Mouse (Mus musculus): ENCODE results near the gene Slc7a11. TPM values are rescaled to one million over a fixed set of nuclear protein-coding genes. Genes with fewer than 3 reads are reported as not detected.
"Not testable (repeated sequence)": the region's sequence is repeated elsewhere in the genome, so short reads cannot be mapped to it uniquely, and the experiment has no call there.

The Slc7a11 gene
- total RNA-seq (2021): 10 to 100 TPM; 23.6 to 27.6 TPM

DNA sequence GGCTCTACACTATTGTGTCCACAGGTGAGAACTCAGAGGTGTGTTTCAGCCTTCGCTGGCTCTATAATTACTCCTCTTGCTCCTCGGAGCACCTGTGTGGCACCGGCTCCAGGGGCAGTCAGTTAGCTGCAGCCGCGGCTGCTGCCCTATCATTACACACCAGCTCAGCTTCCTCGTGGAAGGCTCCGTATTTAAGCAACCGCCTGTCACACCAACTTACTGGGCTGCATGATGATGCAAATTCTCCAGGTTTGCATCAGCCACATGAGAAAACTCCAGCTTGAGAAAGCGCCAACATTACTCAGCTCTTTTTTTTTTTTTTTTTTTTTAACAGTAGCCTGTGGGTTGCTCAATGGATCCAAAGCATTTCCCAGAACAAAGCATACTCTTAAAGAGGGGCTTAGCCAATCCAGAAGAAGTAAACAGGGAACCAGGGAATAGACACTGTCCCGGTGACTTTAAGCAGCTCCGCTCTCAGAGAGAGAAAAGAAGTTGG is at the start of gene Slc7a11:
Gene Slc7a11, minus strand, starts transcription at position 194 of the 496 bp plus-strand sequence.
- DNase-seq: peak in 1 of 2 experiments; percentile 15

DNA sequence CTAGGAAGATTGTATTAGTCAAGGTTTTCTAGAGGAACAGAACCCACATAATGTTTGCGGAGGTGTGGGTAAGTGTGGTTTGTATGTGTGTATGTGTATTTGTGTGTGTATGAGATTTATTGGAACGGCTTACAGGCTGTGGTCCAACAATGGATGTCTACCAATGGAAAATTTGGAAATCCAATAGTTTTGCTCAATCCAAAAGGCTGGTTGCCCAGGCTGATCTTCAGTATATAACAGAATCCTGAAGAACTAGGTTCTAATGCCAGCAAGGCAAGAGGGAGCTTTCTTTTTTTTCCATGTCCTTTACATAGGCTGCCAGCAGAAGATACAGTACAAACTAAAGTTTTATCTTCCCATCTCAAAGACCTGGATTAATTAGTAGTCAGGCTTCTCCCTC is 48.3 kb upstream of the Slc7a11 start:
- no peak for DNase-seq

DNA sequence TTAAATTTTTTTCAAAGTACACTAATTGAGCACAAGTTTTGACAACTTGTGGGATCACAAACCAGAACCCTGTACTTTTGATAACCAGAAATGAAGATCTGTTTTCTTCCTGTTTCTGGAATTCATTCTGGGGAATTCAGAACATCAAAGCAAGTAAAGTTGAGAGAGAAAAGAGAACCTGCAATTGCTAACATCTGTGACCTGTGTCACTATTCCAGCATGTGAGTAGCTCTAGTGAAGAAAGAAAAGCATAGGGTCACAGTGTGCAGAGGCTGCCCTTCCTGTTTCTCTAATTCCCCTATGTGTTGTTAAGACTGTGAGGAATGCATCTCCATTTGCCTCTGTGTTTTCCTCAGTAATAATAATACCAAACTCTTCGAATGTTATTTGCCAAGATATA is 40.7 kb upstream of the Slc7a11 start:
- DNase-seq: no peak

DNA sequence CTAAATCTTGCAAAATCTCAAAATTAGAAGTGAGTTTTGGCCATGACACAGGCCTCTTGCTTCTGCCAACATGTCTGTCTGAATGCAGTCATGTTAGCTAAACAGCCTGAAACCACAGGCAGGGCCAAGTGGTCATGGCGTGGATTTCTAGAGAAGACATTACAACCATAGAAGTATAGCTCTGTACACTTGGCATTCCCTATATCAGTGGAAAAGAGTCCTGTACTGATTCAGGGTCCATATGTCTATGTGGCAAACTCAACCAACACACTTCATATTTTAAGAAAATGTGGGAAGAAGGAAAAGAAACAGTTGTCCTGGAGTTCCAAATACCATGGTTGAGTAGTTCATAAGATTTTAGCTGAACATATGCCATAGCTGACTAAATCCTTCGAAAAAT is 18.8 kb upstream of the Slc7a11 start:
- DNase-seq: no peak

DNA sequence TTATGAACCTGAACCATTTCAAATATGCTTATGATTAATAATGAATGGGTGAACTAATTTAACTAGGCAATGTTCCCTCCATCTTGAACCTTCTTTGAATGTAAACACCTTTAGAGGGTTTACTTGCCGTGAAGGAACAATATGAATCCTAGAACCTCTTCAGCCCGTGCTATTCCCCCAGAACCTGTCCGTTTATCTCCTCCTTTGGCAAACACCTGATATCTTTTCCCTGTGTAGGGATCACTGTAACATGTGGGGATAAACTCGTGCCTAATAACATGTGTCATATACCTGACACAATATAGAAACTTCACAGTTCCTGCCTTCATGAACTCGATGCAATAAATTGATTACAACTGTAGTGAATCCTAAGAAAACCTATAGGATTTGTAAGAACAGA is 13.7 kb upstream of the Slc7a11 start:
- no peak for DNase-seq

DNA sequence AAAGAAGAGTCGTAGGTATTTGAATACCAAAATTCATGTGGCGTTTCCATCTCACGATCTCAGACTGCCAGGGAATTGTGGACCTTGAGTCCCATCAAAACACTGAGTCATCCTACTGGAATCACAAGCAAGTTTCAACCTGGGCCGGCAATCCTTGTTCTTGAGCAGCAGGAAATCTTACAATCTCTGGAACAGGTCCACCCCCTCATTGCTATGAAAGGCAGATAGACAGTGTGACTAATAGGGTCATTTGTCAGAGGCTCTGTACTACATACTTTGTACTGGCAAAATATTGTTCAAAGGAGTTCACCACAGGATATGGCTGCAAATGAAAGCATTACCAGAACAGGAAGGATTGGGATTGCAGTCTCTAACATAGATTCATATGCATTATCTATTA is 13.2 kb upstream of the Slc7a11 start:
- DNase-seq: no peak

DNA sequence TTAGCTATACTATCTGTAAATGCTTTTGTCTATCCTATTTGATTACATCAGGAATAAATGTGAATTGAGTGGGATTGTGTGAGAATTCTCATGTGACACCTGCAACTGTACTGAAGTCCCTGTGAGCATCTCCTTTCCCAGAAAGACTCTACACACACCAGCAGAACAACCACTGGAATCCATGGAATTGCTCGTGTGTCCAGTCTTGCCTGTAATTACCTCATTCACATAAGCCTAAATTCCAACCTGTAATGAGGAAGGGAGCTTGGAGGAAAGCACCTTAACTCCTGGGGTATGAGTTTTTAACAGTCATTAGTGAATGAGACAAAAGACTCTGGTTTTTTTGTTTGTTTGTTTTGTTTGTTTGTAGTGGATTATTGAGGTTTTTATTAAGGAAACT is 12.6 kb upstream of the Slc7a11 start:
- DNase-seq: no peak

DNA sequence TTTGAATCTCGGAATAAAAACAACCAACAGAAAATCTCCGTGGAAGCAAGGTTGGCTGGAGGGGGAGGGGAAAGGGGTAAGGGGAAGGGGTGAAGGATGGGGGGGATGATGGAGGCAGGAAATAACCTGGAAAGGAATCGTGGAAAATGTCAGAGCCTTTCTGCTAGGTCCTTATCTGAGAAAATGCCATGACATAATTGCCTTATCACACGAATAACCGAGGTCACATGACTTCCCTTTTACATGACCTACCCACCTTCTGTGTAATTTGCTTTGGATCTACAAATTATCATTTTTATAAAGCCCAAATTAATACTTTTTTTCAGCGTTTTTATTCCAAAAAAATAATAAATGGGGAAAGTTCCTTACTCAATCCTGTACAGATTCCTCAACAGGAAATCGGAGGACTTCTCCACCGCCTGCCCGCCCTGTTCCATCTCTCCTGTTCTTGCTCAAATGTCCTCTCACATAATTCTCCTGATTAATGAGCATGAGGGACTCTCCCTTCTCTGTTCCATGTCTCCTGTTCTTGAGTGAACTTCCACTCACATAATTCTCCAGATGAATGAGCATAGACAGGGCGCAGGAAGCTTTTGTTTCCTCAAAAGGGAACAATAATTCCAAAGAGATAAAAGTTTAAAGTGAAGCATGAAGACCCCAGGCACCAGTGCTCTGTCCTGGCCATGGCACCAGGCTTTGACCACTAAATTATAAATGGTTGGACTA is 1.8 kb upstream of the Slc7a11 start:
- no peak for DNase-seq

DNA sequence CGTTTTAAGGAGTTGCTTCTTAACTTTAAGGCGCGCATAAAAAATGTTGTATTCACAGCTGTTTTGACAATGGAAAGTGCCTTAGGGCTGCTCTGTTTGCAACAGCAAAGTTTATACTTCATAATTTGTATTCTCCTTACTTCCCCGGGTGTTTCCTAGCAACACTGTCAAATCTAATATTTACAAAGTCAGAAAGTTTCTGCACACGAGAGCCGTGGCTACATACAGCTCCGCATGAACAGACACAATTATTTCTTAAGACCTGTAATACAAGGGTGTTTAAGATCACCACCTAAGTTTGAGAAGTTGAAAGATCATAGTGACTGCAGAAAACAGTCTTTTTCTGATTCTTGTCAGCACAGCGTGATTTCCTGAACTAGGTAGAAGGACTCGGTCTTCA is 528 bp upstream of the Slc7a11 start:
- DNase-seq: no peak

DNA sequence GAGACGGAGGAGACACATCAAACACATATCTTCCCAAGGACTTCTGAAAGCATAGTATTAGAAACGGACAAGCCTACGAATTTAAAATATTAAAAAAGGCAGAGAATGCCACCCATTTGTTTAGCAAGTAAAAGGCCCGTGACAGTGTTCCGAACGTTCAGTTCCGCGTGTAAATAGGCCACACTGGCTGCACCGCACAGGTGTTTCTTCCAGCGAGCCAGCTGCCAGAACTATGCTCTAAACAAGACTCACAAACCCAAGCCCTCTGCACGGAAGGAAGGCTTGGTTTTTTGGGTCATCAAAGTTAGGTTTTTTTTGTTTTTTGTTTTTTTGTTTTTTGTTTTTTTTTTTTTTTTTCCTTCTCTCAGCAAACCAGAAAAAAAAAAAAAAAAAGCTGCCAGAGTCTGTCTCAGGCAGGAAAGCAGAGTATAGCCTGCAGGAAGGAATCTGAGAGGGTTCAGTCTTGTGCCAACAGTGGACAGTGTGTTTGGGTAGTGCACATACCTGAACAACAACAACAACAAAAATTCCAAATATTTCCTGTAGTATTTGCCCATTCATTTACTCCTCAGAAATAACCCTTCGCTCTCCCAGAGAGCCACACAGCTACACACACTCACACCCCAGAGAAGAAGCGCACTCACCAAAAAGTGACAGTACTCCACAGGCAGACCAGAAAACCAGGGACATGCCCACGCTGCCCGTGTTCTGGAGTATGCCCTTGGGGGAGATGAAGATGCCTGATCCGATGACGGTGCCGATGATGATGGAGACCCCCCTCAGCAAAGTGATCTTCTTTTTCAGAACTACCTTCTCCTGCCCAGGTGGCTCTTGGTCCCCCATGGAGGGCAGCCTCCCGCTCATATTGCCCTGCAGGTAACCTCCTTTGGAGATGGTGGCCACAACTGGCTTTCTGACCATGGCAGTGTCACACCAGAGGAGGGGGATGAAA is 797 bp downstream of the Slc7a11 start:
- no peak for DNase-seq

DNA sequence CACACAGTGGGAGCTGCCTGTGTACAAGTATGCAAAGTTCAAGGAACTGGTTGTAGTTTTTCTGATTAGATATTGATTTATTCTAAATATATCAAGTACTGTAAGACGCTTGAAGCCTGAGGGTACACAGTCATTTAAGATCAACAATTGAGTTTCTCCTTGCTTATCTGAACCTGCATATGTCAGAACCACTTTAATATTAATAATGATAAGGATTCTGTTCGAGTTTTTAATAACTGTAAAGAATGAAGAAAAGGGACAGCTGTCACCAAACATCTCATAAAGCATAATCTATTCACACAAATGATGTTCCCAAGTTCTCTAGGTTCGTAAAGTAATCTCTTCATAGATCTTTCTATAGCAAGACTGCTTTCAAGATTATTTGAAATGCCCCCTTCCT is 2.1 kb downstream of the Slc7a11 start:
- no peak for DNase-seq

DNA sequence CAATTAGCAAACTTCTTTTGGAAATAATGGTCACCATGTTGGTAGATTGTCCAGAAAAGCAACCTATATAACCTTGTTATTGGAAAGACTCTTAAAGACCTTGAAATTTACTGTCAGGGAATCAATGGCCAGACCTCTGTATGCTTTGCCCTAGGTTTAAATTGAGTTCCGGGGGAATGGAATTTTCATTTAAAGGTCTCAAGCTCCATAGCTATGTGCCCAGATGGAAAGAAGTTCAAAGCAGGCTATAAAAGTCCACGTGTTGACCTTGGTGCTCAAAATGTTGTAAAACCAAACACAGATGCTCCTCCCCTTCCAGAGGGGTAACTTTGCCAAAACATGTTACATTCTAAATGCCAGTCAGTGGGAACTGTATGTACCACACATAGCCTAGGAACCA is 3.0 kb downstream of the Slc7a11 start:
- no peak for DNase-seq

DNA sequence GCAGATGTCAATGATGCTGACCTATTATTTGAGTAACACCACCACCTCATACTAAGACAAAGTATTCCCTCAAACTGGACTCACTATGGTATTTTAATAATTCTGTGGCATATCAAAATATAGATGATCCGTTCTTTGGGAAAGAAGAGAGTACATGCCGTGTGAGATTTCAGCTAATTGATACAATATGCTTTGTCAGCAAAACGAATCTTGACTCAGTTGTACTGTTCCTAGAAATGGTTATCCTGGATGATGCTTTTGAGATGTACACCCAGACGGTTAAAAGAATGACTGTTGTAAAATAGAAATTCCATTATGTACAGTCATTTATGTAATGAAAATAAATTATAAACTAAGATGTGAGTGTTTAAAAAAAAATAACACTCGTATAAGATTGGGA is 4.0 kb downstream of the Slc7a11 start:
- no peak for DNase-seq

DNA sequence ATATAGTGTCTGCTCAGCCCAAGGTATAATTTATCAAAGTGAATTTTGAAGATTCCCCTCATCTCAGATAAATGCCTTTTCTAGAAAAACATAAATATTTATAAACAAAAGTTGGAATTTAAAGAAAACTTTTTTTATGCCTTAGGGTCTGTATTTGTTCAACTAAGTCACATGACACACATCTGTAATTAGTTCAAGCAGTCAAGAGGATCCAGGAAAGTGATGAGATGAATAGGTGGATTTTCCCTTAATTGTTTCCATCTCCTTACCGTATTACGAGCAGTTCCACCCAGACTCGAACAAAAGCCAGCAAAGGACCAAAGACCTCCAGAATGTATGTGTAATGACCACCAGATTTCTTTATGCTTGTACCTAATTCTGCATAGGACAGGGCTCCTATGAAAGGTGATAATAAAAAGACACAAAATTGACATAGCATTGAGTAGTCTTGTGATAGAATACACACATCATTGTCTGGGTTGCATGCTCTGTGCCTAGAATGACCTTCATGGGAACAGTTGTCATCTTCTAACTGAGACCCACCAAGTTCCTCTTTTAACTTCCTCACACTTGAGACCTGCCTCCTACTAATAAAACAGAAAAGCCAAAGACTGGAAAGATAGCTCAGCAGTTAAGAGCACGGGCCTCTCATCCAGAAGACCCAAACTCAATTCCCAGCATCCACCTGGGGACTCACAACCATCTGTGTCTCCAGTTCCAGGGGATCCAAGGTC is 4.7 kb downstream of the Slc7a11 start:
- no peak for DNase-seq

DNA sequence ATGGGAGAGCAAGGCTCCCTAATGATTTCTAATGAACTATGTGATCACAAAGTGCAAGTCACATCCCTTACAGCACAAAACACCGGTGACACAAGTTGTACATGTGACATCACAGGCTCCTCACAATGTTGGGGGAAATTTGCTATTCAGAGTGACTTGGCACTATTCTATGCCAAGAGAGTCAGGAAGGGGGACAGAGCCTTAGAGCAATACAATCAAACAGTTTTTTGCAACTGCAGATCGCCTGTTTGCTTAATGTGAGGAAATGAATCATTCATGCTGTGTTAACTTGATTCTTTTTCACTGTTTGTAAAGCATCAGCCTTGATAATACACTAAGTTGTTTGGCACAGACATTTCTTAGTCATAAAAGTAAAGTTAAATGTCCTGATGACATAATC is 5.3 kb downstream of the Slc7a11 start:
- not testable (repeated sequence) for DNase-seq

DNA sequence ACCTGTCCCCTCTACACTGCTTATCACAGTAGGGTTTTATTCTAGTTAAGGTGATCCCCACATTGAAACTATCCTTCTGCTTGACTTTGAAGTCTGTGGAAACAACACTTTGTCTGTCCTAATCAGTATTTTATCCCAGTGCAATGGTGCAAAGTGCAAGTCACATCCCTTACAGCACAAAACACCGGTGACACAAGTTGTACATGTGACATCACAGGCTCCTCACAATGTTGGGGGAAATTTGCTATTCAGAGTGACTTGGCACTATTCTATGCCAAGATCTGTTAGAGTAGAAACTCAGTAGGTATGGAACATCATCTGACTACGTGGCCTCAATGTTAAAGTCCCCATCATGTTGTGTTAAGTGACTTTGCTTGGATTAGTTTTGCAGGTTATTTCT is 7.0 kb downstream of the Slc7a11 start:
- DNase-seq: not testable (repeated sequence)

DNA sequence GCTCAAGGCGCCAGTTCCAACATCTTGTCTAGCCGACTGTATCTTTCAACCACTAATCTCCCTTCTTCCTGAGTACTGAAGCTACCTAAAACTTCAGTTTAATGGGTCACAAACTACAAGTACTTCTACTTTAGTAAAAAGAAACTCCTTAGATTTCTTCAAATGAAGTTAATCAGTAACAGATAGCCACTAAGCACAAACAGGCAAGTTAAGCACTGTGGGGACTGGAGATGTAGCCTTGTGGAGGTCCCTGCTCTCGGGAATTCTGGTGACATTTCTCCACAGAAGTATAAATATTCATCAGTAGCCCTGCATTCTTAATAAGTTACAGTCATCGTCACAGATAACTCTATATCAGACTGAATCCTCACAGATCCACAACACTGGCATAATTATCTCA is 9.6 kb downstream of the Slc7a11 start:
- DNase-seq: no peak

DNA sequence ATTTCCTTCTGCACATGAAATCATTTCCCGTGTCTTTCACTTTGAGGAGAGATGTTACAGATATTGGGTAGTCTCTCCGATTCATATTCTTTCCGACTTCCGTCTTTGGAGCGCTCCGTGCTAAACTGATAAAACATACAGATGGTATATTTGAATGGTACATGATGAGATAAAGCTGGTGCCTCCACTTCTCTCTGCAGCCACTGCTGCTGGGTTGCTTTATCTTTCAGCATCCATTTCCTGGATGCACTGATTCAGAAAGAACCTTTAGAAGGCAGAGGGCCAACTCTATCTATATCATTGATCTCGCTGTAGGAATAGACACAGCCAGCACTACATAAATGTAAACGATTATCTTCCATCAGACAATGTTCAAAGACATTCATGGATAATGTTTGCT is 12.6 kb downstream of the Slc7a11 start:
- DNase-seq: no peak

DNA sequence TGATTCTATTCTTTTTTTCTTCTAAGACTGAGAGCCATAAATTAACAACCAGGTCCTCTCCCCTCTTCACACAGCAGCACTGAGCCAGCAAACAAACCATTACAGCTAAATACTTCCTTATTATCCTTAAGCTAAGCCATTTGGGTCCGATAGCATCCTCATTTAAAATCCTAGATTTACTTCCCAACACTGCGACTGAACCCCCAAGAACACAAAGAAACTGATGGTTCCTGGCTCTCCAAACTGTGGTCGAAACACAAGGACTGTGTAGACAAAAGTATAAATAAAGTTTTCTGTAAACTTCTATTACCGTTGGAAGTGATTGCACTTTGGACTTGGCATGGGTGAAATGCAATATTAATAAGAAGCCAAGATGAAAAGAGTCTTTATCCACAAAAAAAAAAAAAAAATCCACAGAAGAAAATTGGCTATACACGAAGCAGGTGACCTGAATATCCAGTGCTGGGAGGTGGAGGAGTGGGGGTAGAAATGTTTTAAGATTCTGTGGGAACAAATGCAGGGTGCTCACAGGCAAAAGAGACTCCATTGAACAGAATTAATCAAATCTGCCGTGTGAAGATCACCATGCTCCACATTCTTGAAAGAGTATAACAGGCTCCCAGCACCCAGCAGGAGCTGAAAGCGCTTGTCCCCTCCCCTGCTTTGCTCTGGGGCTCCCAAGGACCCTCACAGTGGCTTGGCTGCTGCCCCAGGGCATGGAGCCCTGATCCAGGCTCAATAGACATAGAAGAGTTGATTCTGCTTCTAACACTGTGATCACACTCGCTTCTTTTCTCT is 21.7 kb downstream of the Slc7a11 start:
- peak; percentile 47 to 51 for DNase-seq

DNA sequence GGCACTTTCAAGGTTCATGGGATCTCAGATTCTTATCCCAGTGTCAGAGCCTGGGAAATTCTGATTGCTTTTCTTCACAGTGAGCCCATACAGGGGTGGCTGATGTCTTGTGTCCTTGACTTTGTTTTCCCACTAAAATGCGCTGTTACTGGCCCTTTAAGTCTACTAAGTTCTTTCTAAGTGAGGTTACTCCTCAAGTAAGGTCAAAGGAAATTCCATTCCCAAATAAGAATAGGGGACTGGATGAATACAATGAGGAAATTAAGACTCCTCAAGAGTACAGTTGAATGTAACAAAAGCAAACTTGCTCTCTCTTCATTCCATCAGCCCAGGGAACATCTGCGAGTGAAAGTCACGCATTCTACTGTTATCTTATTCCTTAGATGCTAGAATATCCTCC is 24.3 kb downstream of the Slc7a11 start:
- DNase-seq: no peak

DNA sequence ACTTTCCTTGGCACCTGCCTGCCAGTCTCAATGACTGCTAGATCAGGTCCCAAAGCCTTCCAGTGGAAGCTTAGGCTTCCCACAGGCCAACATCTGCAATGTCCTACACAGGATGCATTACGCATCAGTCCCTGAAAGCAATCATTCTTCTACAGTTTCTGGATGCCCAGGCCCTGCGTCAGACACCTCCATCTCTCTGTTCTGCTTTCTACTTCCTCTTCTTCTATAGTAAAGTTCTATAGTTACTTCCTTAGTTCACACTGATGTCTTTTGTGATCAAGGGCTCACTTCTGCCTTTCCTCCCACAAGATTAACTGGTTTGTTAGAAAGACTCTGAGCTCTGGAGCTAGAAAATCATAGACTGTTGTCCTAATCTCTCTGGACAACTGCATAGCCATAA is 36.6 kb downstream of the Slc7a11 start:
- DNase-seq: no peak

DNA sequence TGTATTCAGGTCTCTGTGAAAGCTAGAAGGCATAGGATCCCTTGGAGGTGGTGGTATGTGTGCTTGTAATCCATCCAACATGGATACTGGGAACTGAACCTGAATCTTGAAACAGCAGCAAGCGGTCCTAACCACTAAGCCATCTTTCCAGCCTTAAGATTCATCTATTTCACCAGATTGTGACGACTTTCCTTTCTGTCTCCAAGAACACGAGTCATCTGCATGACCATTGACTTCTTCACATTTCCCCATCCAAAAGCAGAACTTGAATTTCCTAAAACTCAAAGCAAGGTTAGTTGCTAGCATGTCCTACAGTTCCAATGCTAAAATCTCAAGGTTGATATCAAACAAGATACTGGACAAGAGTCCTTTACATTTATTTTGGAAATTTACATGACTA is 37.5 kb downstream of the Slc7a11 start:
- no peak for DNase-seq
